Mouse (Mus musculus): ENCODE measurements around the gene Gm45140. TPM values are rescaled to one million over a fixed set of nuclear protein-coding genes. Genes with fewer than 3 reads are reported as not detected.

Gm45140 gene
- total RNA-seq, 2 experiments from 2014 or later = 1.8 to 3.4 TPM

GRCm38 (mm10) chr6:87796251-87796880 is 39.2 kb downstream of the Gm45140 start:
- no peak for DNase-seq

GRCm38 (mm10) chr6:87795385-87796150 is 40.0 kb downstream of the Gm45140 start:
- DNase-seq = no peak

GRCm38 (mm10) chr6:87793821-87794510 is 41.6 kb downstream of the Gm45140 start:
- DNase-seq = no peak

- no peak for DNase-seq
Measured at GRCm38 (mm10) chr6:87791826-87792225, 43.8 kb downstream of the Gm45140 start.

- DNase-seq = no peak
Measured at GRCm38 (mm10) chr6:87790779-87791480, 44.7 kb downstream of the Gm45140 start.

GRCm38 (mm10) chr6:87789791-87790190 is 45.8 kb downstream of the Gm45140 start:
- no peak for DNase-seq

- DNase-seq = no peak
Measured at GRCm38 (mm10) chr6:87788896-87789587, 46.6 kb downstream of the Gm45140 start.

- DNase-seq = no peak
Measured at GRCm38 (mm10) chr6:87788266-87788895, 47.2 kb downstream of the Gm45140 start.

- no peak for DNase-seq
Measured at GRCm38 (mm10) chr6:87787108-87787890, 48.3 kb downstream of the Gm45140 start.

- DNase-seq = no peak
Measured at GRCm38 (mm10) chr6:87786621-87787020, 49.0 kb downstream of the Gm45140 start.

- no peak for DNase-seq
Measured at GRCm38 (mm10) chr6:87784033-87784432, 51.6 kb downstream of the Gm45140 start.

- no peak for DNase-seq
Measured at GRCm38 (mm10) chr6:87780546-87781301, 54.9 kb downstream of the Gm45140 start.

GRCm38 (mm10) chr6:87779174-87780165 is 56.1 kb downstream of the Gm45140 start:
- DNase-seq = no peak

GRCm38 (mm10) chr6:87778294-87779173 is 57.1 kb downstream of the Gm45140 start:
- no peak for DNase-seq

GRCm38 (mm10) chr6:87777842-87778241 is 57.8 kb downstream of the Gm45140 start, which contains the start of gene Gp9:
Gene Gp9 (plus strand): TSS chr6:87778072.
- DNase-seq = no peak

GRCm38 (mm10) chr6:87776663-87777062 is 58.9 kb downstream of the Gm45140 start:
- no peak for DNase-seq

- DNase-seq = no peak
Measured at GRCm38 (mm10) chr6:87775588-87776245, 59.9 kb downstream of the Gm45140 start.
